Mouse (Mus musculus): ENCODE measurements around the gene Sdc3. TPM values are rescaled to one million over a fixed set of nuclear protein-coding genes. Genes with fewer than 3 reads are reported as not detected.

Sdc3 gene
- polyA plus RNA-seq, 1 experiment, result 7.9 TPM

DNA sequence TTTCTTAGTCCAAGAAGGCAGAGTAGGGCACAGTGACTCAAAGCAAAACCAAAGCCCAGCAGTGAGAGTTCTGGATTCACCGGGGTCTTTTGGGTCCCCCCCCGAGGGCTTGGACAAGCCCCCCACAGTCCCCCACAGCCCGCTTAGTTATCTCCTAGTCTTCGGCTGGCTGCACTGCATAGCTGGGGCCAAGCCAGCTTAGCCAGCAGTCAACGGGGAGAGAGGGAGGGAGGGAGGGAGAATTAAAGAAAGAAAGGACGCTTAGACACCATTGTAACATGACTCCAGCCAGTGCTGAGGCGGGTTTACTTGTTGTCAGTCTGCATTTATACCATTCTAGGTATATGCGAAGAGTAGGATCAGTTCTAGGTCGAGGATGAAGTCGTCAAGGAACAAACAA is 14.7 kb upstream of the Sdc3 start:
- Histone ChIP-seq H3K27ac (replicated peaks; ENCODE audit: low read depth, low read length) (no peak overlapping the region), H3K4me3 (ENCODE audit: insufficient read depth, low read depth, low read length) (no peak overlapping the region), H3K4me1 (ENCODE audit: control insufficient read depth, insufficient read depth, insufficient read length, low read length) (no peaks in the 10 kb centered on the region)

DNA sequence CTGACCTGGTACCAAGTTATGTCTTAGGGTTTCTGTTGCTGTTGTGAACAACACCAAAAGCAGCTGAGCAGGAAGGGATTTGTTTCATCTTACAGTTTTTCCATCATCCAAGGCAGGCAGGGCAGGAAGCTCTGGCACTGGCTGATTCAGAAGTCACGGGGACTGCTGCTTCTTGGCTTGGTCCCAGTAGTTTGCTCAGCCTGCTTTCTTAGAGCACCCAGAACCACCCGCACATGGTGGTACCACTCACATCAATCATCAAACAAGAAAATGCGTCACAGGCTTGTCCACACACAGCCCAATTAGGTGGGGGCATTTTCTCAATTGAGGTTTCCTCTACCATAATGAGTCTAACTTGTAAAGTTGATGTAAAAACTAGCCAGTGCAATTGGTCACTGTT is 13.3 kb upstream of the Sdc3 start:
- no peak overlapping the region for H3K4me3 ChIP-seq (ENCODE audit: insufficient read depth, low read depth, low read length)
- H3K4me1 ChIP-seq (ENCODE audit: control insufficient read depth, insufficient read depth, insufficient read length, low read length), result no peaks in the 10 kb centered on the region
- no peak overlapping the region for H3K27ac ChIP-seq (replicated peaks; ENCODE audit: low read depth, low read length)

DNA sequence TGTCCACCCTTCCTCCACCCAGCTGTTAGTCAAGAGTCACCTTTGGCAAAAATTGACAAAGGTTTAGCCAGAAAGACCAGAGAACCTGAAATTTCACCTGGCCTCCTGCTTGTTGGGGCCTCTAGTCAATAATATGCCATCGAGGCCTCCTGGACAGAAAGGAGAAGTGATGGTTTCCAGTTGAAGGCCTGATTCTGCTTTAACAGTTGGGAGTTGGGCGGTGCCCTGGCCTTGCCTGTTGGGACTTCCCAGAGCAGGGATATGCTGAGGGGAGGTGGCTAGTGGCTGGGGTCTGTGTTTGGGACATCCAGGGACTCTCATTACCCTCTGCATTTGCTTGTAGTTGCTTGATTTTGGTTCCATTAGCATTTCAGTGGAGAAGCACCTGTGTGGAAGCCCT is 9.8 kb upstream of the Sdc3 start:
- Histone ChIP-seq H3K4me1 (ENCODE audit: control insufficient read depth, insufficient read depth, insufficient read length, low read length) (no peaks in the 10 kb centered on the region), H3K4me3 (ENCODE audit: insufficient read depth, low read depth, low read length) (no peak overlapping the region), H3K27ac (replicated peaks; ENCODE audit: low read depth, low read length) (no peak overlapping the region)

DNA sequence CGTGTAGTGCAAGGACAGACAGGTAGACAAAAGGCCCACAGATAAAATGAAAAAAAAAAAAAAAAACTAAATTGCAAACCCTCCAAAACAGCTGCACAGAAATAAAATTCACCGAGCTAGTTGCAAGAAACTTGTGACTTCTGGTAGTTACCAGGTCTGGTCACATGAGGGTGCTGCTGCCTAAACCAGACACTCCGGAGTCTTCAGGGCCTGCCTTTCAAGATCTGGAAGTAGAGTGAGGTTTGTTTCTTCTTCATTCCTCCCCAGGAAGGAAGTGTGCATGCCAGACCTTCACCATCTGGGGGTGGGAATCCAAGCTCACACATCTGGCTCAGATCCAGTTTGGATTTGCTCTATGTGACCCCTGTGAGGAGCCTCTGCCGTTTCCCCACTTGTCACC is 7.6 kb upstream of the Sdc3 start:
- Histone ChIP-seq H3K4me3 (ENCODE audit: insufficient read depth, low read depth, low read length) (no peak overlapping the region), H3K4me1 (ENCODE audit: control insufficient read depth, insufficient read depth, insufficient read length, low read length) (no peaks in the 10 kb centered on the region)

DNA sequence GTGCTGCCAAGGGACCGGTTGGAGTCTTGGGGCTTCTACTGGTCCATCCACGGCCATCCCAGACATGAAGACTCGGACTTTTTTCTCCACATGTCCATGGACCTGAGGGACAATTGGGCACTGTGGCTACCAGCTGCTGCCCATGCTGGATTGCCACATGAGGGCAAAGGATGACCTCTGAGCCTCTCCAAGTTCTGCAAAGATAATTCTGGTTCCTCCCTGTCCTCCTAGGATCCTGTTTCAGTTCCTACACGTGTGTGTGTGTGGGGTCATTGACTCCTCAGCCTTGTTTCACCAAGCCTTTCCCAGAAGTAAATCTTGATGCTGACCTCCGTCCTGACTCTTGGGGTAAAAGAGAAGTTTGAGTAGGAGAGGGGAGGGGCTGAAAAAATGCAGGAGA is 4.8 kb upstream of the Sdc3 start:
- Histone ChIP-seq H3K4me1 (ENCODE audit: control insufficient read depth, insufficient read depth, insufficient read length, low read length) (no peaks in the 10 kb centered on the region), H3K4me3 (ENCODE audit: insufficient read depth, low read depth, low read length) (no peak overlapping the region), H3K27ac (replicated peaks; ENCODE audit: low read depth, low read length) (no peak overlapping the region)

More for the DNA sequence above, 7.6 kb upstream of the Sdc3 start:
- H3K27ac ChIP-seq (replicated peaks; ENCODE audit: low read depth, low read length), result no peak overlapping the region

DNA sequence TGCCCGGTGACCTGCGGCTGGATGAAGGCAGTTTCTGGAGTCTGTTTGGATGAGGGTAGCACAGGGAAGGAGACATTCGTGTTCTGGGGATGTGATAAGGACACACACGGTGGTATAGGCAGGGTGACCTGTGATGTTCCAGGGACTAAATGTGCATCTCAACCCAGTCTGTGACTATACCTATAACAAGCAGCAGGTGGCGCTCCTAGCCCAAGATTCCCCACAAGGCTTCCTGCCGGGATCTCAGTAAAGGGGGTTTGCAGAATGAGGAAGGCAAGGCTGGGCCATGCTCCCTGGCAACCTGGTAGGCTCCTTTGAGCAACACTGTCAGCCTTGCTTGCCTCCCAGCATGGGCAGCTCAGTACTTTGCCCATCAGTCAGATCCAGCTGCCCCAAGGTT is 2.2 kb upstream of the Sdc3 start:
- H3K4me3 ChIP-seq (ENCODE audit: insufficient read depth, low read depth, low read length), result no peak overlapping the region
- H3K27ac ChIP-seq (replicated peaks; ENCODE audit: low read depth, low read length), result no peak overlapping the region
- 0 out of 2 replicates have a peak, but pooled peaks cover 2% of the 10 kb centered on the region for H3K4me1 ChIP-seq (ENCODE audit: control insufficient read depth, insufficient read depth, insufficient read length, low read length)

DNA sequence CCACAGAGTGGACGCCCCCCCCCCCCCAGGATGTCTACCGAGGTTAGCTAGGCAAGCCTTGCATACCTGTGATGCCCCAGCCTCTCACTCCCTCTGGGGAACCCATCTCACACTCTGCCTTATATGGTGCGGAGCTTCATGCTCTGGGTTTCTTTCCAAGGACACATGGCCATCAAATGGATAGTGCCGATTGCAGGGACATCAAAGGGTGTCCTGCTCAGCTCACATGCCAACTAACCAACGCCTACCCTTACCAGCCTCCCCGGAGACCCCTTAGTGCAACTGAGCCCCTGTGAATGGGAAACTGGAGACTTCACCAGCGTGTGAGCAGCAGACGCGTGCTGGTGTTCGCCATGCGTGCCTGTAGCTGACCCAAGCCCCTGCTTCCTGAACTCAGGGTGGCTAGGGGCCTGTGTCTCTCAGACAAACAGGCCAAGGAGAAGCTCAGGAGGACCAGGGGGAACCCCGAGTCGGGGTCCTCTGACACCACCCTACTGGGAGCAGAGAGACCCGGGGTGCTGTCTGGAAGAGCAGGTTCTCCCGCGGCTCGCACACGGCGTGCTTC is 444 bp upstream of the Sdc3 start:
- H3K4me1 ChIP-seq (ENCODE audit: control insufficient read depth, insufficient read depth, insufficient read length, low read length), result peaks cover 12% of the 10 kb centered on the region
- no peak overlapping the region for H3K27ac ChIP-seq (replicated peaks; ENCODE audit: low read depth, low read length)
- H3K4me3 ChIP-seq (ENCODE audit: insufficient read depth, low read depth, low read length), result peak overlapping the region; percentile 82

DNA sequence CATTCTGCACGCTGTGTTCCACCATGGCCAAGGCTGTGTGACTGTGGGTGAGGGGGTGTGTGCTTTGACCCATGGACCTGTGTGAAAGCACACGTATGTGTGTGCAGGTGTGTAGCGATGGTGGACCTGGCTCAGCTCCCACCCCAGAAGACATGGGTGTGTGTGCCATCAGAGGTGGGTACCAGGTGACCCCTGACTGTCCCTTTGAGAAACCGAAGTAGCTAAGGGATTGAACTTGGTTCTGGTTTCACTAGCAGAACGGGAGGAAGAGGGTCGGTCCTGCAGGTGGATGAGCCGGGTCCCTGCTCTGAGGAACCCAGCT is 804 bp downstream of the Sdc3 start:
- Histone ChIP-seq H3K4me1 (ENCODE audit: control insufficient read depth, insufficient read depth, insufficient read length, low read length) (peaks cover 19% of the 10 kb centered on the region), H3K27ac (replicated peaks; ENCODE audit: low read depth, low read length) (peak overlapping the region; percentile 74), H3K4me3 (ENCODE audit: insufficient read depth, low read depth, low read length) (peak overlapping the region; percentile 82)

DNA sequence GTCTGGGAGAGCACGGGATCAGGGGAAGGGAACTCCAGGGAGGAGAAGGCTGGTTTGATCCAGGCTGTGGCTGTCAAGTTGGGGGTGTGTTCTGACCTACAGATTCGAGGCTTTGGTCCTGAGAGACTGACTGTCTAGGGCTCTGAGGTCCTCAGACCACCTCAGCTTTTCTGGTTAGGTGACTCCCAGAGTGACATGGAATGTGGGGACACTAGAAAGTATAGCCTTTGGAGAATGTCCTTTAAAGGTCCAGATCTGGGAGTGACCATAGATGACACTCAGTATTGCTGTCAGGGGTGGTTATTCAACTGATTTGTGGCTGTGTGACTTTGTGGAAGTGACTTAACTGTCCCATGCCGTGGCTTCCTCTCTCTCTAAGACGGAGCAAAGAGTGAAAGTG is 2.4 kb downstream of the Sdc3 start:
- H3K27ac ChIP-seq (replicated peaks; ENCODE audit: low read depth, low read length), result peak overlapping the region; percentile 29; the same call in 1 of the 2 replicates
- H3K4me3 ChIP-seq (ENCODE audit: insufficient read depth, low read depth, low read length), result peak overlapping the region; percentile 46
- H3K4me1 ChIP-seq (ENCODE audit: control insufficient read depth, insufficient read depth, insufficient read length, low read length), result peaks cover 31% of the 10 kb centered on the region

DNA sequence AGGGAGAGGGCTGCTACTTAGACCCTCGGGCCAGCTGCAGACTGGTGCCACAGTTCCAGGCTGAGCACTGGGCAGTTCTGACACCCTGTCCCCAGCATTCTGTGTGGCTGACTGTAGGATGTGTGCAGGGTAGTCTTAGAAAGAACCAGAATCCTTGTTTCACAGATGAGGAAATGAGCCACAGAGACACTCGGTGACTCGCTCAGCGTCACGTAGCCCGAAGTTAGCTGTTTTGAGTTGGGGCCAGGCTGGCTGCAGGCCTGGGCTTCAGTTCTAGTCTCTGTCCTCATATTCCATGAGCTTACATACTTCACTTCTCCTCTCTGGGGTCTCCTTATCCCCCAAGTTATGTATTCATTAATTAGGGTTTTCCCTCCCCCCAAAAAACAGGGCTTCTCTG is 3.6 kb downstream of the Sdc3 start:
- H3K4me1 ChIP-seq (ENCODE audit: control insufficient read depth, insufficient read depth, insufficient read length, low read length), result peaks cover 40% of the 10 kb centered on the region
- H3K27ac ChIP-seq (replicated peaks; ENCODE audit: low read depth, low read length), result peak overlapping the region; percentile 66
- no peak overlapping the region for H3K4me3 ChIP-seq (ENCODE audit: insufficient read depth, low read depth, low read length)

DNA sequence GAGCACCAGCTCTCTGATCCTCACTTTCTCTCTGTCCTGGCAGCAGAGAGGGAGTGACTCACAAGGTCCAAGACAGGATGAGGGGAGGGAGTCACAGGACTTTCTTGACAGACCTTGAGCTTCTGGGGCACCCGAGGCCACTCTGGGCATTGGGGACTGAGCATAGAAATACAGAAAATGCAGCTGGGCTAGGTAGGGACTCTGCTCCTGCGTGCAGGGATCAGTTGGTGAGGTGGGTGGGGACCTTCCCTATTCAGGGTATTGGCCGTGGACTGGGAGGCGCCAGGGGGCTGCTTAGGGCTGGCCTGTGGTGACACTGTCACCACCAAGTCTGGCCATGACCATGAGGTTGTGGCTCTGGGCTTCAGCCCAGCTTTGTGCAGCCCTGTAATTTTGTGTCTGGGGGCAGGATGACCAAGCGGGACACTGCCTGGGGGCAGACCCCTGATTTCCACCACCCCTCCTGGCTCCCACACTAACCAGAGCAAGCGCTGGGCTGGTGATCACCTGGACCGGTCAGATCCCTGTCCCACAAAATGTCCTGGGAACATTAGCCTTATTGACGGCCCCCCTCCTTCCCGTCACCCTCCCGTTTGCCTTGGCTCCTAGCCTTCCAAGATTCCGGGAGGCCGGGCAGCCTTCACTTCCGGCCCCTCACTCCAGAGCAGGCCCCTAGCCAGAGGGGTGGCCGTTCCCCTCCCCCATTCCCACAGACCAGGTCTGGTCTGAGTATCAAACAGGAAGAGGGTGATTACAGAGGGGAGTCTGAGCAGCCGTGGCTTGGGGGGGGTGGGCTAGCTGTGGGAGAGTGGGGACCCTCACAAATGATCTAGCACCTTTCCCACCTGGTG is 5.1 kb downstream of the Sdc3 start:
- Histone ChIP-seq H3K4me3 (ENCODE audit: insufficient read depth, low read depth, low read length) (peak overlapping the region; percentile 12; the same call in 1 of the 2 replicates), H3K27ac (replicated peaks; ENCODE audit: low read depth, low read length) (peak overlapping the region; percentile 80), H3K4me1 (ENCODE audit: control insufficient read depth, insufficient read depth, insufficient read length, low read length) (peaks cover 40% of the 10 kb centered on the region)

DNA sequence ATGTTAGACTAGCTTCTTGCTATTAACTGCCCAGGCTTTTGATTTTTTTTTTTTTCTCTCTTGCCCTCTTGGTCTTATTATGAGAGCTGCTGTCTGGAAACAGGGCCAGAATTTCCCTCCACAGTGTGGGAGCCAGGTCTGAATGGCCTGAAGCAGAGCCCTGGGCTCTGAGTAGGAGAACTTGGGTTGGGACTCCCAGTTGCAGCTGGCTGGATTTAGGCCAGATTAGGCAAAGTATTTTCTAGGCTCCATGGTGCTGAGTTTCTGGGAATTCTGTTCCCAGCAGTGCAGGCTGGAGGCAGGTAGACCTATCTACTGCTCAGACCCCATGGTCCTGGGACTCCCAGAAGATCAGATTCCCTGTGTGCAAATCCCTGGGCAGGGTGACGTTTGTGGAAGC is 6.1 kb downstream of the Sdc3 start:
- Histone ChIP-seq H3K27ac (replicated peaks; ENCODE audit: low read depth, low read length) (peak overlapping the region; percentile 45), H3K4me1 (ENCODE audit: control insufficient read depth, insufficient read depth, insufficient read length, low read length) (peaks cover 46% of the 10 kb centered on the region), H3K4me3 (ENCODE audit: insufficient read depth, low read depth, low read length) (no peak overlapping the region)

DNA sequence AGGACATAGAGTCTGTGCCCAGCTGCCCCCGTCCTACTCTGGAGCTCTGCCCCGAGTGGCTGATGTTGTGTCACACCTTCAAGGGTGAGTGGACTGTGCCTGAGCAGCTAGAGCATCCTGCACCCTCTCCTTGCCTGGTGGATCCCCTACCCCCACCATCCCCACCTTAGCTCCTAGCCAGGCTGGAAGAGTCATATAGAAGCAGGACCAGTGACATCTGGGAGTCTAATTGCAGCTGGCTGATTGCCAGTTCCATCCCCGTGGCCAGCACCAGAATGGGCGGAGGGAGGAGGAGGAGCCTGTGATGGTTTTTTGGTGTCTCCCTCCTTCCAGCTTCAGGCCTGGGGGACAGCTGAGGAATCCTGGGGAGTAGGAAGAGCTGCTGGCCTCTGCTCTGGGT is 6.8 kb downstream of the Sdc3 start:
- Histone ChIP-seq H3K27ac (replicated peaks; ENCODE audit: low read depth, low read length) (peak overlapping the region; percentile 45), H3K4me1 (ENCODE audit: control insufficient read depth, insufficient read depth, insufficient read length, low read length) (peaks cover 49% of the 10 kb centered on the region), H3K4me3 (ENCODE audit: insufficient read depth, low read depth, low read length) (no peak overlapping the region)

DNA sequence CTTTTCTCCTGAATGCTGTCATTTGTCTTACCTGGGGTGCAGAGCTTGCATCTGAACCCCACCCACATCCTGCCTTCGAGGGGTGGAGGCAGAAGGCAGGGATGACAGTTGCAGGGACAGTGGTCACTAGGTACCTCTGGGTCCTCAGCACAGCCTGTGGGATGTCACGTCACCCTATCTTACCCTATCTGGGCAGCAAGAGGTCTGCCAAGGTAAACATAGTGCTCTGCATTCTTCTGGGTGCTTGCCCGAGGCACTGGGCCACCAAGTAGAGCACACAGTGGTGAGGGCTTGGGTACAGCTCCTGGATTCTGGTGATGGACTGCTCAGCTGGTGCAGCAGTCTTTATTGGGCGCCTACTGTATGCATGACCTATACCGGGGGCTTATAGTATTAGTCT is 7.2 kb downstream of the Sdc3 start:
- H3K4me3 ChIP-seq (ENCODE audit: insufficient read depth, low read depth, low read length), result no peak overlapping the region
- H3K27ac ChIP-seq (replicated peaks; ENCODE audit: low read depth, low read length), result peak overlapping the region; percentile 18
- H3K4me1 ChIP-seq (ENCODE audit: control insufficient read depth, insufficient read depth, insufficient read length, low read length), result peaks cover 50% of the 10 kb centered on the region

DNA sequence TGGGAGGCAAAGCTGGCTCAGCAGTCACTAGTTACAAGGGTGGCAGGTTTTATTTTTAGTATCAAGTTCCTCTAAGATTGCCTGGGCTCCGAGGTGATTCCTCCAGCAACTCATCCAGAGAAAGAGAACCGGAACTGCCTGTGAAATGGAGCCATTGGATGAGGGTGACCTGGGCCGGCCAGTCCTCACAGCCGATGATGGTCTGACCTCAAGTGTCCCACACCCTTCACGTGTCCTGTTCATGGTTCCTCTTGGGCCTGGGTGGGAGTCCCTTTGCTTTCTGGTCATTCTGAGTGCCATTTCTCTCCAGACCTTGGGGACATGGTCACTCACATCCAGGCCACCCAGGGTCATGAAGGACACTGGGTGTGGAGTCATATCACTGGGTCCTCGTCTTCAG is 7.8 kb downstream of the Sdc3 start:
- peak overlapping the region; percentile 81 for H3K27ac ChIP-seq (replicated peaks; ENCODE audit: low read depth, low read length)
- no peak overlapping the region for H3K4me3 ChIP-seq (ENCODE audit: insufficient read depth, low read depth, low read length)
- H3K4me1 ChIP-seq (ENCODE audit: control insufficient read depth, insufficient read depth, insufficient read length, low read length), result peaks cover 55% of the 10 kb centered on the region

DNA sequence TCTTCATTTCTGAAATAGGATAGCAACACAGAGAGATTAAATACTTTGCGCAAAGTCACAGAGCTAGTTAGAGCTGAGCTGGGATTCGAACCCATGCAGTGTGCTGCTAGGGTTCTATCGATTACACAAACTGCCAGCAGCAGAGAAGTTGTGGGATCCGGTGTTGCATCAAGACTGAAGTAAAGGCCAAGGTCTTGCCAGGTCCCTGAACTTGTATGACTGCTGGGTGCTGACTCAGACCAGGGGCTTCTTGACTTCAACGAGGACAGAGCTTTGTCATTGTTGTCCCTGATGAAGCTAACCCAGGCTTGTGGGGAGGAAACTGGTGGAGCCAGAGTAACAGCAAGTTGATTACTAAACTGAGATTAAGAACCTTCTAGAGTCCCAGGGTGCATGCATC is 8.9 kb downstream of the Sdc3 start:
- Histone ChIP-seq H3K4me1 (ENCODE audit: control insufficient read depth, insufficient read depth, insufficient read length, low read length) (peaks cover 60% of the 10 kb centered on the region), H3K27ac (replicated peaks; ENCODE audit: low read depth, low read length) (peak overlapping the region; percentile 53; the same call in 1 of the 2 replicates), H3K4me3 (ENCODE audit: insufficient read depth, low read depth, low read length) (no peak overlapping the region)
